Mouse (Mus musculus) heart, embryonic 11.5 days (tissue): Measurements from ENCODE around the gene Arhgef39. TPM values are rescaled to one million over a fixed set of nuclear protein-coding genes. Genes with fewer than 3 reads are reported as not detected.

Experiments used
- ATAC-seq: fragments of 200-750 bp; cut with Nextera tagmentation; replicated peaks from 2 replicates; pipeline ENCODE4 v1.8.0; 2017; ENCODE audit warnings: moderate library complexity; ENCODE audit not compliant: insufficient number of reproducible peaks, low FRiP score, low TSS enrichment
- H3K27ac ChIP-seq: fragments of 300-500 bp; sonication (generic); 2 replicates; pipeline ENCODE4 v1.5.1; 2014; ENCODE audit warnings: mild to moderate bottlenecking, low read depth, low read length
- H3K27me3 ChIP-seq: fragments of 300-500 bp; sonication (generic); 2 replicates; pipeline ENCODE4 v1.6.1; 2014; ENCODE audit warnings: mild to moderate bottlenecking, low read length, mixed read lengths; ENCODE audit not compliant: control insufficient read depth, insufficient read depth
- H3K36me3 ChIP-seq: fragments of 300-500 bp; sonication (generic); 2 replicates; pipeline ENCODE4 v1.6.1; 2014; ENCODE audit warnings: mild to moderate bottlenecking, low read length, moderate library complexity, mixed read lengths; ENCODE audit not compliant: control insufficient read depth, insufficient read depth
- H3K4me1 ChIP-seq: fragments of 300-500 bp; sonication (generic); 2 replicates; pipeline ENCODE4 v1.6.1; 2014; ENCODE audit warnings: low read length; ENCODE audit not compliant: control insufficient read depth, insufficient read depth
- H3K4me2 ChIP-seq: fragments of 300-500 bp; sonication (generic); 2 replicates; pipeline ENCODE4 v1.6.1; 2014; ENCODE audit warnings: mild to moderate bottlenecking, moderate library complexity
- H3K4me3 ChIP-seq: fragments of 300-500 bp; sonication (generic); 2 replicates; pipeline ENCODE4 v1.5.1; 2014; ENCODE audit warnings: low read depth, low read length
- H3K9ac ChIP-seq: fragments of 300-500 bp; sonication (generic); 2 replicates; pipeline ENCODE4 v1.6.1; 2014; ENCODE audit warnings: mild to moderate bottlenecking, low read depth, low read length, moderate library complexity
- H3K9me3 ChIP-seq: fragments of 300-500 bp; sonication (generic); replicated peaks from 2 replicates; pipeline ENCODE4 v1.6.1; 2016; ENCODE audit warnings: low read length; ENCODE audit not compliant: control insufficient read depth
- WGBS: fragments of 180-500 bp; shearing (Covaris S2); extraction: QIAGEN DNeasy Blood & Tissue Kit; methylation state at CpG from one replicate; pipeline ENCODE4 v1.1.7; 2014; ENCODE audit not compliant: insufficient replicate concordance; 5-methylcytosine and 5-hydroxymethylcytosine counted together
- polyA plus RNA-seq: library from polyadenylated mRNA; unstranded; fragments of >200 nt; fragmentation: Nextera tagmentation; extraction: Ambion mirVana; gene quantifications from 2 replicates; pipeline ENCODE4 v1.2.1, GENCODE M21; 2014

Arhgef39 gene
- polyA plus RNA-seq, 1 experiment from 2014 or later, result 34.2 TPM

- no peaks in the 10 kb centered on the region for H3K36me3 ChIP-seq
- no peaks in the 10 kb centered on the region for H3K9me3 ChIP-seq
- H3K27ac ChIP-seq, result no peak overlapping the region
- no peaks in the 10 kb centered on the region for H3K27me3 ChIP-seq
- no peak overlapping the region for H3K4me2 ChIP-seq
- 67% methylated on average over 4 of the region's 4 CpGs for WGBS
- peaks cover 11% of the 10 kb centered on the region for H3K4me1 ChIP-seq
- H3K9ac ChIP-seq, result no peak overlapping the region
- no peak for ATAC-seq
- no peak overlapping the region for H3K4me3 ChIP-seq
Observed at GRCm38 (mm10) chr4:43504269-43504668, 4.8 kb upstream of the Arhgef39 start.

GRCm38 (mm10) chr4:43503506-43503905, 4.0 kb upstream of the Arhgef39 start:
- 75% methylated on average over 6 of the region's 6 CpGs for WGBS
- Histone ChIP-seq H3K9me3 (no peaks in the 10 kb centered on the region), H3K27ac (no peak overlapping the region), H3K4me3 (no peak overlapping the region), H3K9ac (no peak overlapping the region), H3K36me3 (no peaks in the 10 kb centered on the region), H3K4me2 (no peak overlapping the region), H3K27me3 (no peaks in the 10 kb centered on the region), H3K4me1 (peaks cover 11% of the 10 kb centered on the region)
- no peak for ATAC-seq

- H3K4me3 ChIP-seq, result no peak overlapping the region
- peaks cover 15% of the 10 kb centered on the region for H3K4me1 ChIP-seq
- no peak overlapping the region for H3K9ac ChIP-seq
- no peak for ATAC-seq
- WGBS, result 58% methylated on average over 2 of the region's 2 CpGs
- H3K36me3 ChIP-seq, result no peaks in the 10 kb centered on the region
- H3K27ac ChIP-seq, result no peak overlapping the region
- no peaks in the 10 kb centered on the region for H3K9me3 ChIP-seq
- no peaks in the 10 kb centered on the region for H3K27me3 ChIP-seq
- no peak overlapping the region for H3K4me2 ChIP-seq
Observed at GRCm38 (mm10) chr4:43503041-43503440, 3.5 kb upstream of the Arhgef39 start.

GRCm38 (mm10) chr4:43498983-43499382, 512 bp downstream of the Arhgef39 start:
- ATAC-seq, result peak; percentile 55
- Histone ChIP-seq H3K27ac (0 out of 2 replicates have a peak overlapping the region, but pooled peaks have one; percentile 51), H3K27me3 (no peaks in the 10 kb centered on the region), H3K4me2 (peak overlapping the region; percentile 73), H3K9me3 (no peaks in the 10 kb centered on the region), H3K4me1 (peaks cover 34% of the 10 kb centered on the region), H3K9ac (peak overlapping the region; percentile 75), H3K36me3 (0 out of 2 replicates have a peak, but pooled peaks cover 2% of the 10 kb centered on the region), H3K4me3 (peak overlapping the region; percentile 57)
- WGBS, result 11% methylated on average over 8 of the region's 8 CpGs

- ATAC-seq, result no peak
- Histone ChIP-seq H3K27me3 (no peaks in the 10 kb centered on the region), H3K27ac (no peak overlapping the region; the same call in 1 of the 2 replicates), H3K4me3 (peak overlapping the region; percentile 57), H3K36me3 (0 out of 2 replicates have a peak, but pooled peaks cover 2% of the 10 kb centered on the region), H3K4me1 (peaks cover 36% of the 10 kb centered on the region), H3K4me2 (peak overlapping the region; percentile 73), H3K9me3 (no peaks in the 10 kb centered on the region), H3K9ac (peak overlapping the region; percentile 75)
- 61% methylated on average over 4 of the region's 4 CpGs for whole genome bisulfite sequencing
Observed at GRCm38 (mm10) chr4:43497946-43498345, 1.5 kb downstream of the Arhgef39 start.

- Histone ChIP-seq H3K36me3 (0 out of 2 replicates have a peak, but pooled peaks cover 2% of the 10 kb centered on the region), H3K27me3 (no peaks in the 10 kb centered on the region), H3K9me3 (no peaks in the 10 kb centered on the region), H3K4me1 (peaks cover 36% of the 10 kb centered on the region), H3K9ac (no peak overlapping the region; the same call in 1 of the 2 replicates), H3K4me3 (no peak overlapping the region), H3K4me2 (no peak overlapping the region; the same call in 1 of the 2 replicates), H3K27ac (no peak overlapping the region)
- 91% methylated on average over 8 of the region's 8 CpGs for WGBS
- no peak for ATAC-seq
Observed at GRCm38 (mm10) chr4:43497405-43497804, 2.1 kb downstream of the Arhgef39 start.

GRCm38 (mm10) chr4:43496587-43496986, 2.9 kb downstream of the Arhgef39 start:
- Histone ChIP-seq H3K27me3 (no peaks in the 10 kb centered on the region), H3K9ac (no peak overlapping the region; the same call in 1 of the 2 replicates), H3K36me3 (0 out of 2 replicates have a peak, but pooled peaks cover 2% of the 10 kb centered on the region), H3K4me3 (no peak overlapping the region), H3K9me3 (no peaks in the 10 kb centered on the region), H3K27ac (no peak overlapping the region), H3K4me1 (peaks cover 36% of the 10 kb centered on the region), H3K4me2 (no peak overlapping the region)
- no peak for ATAC-seq
- 44% methylated on average over 6 of the region's 6 CpGs for WGBS

GRCm38 (mm10) chr4:43493846-43494240, 5.7 kb downstream of the Arhgef39 start:
- Histone ChIP-seq H3K4me3 (peak overlapping the region; percentile 76), H3K27me3 (no peaks in the 10 kb centered on the region), H3K27ac (peak overlapping the region; percentile 75), H3K4me2 (peak overlapping the region; percentile 88), H3K36me3 (0 out of 2 replicates have a peak, but pooled peaks cover 2% of the 10 kb centered on the region), H3K4me1 (peaks cover 35% of the 10 kb centered on the region), H3K9me3 (no peaks in the 10 kb centered on the region), H3K9ac (peak overlapping the region; percentile 91)
- under 1% methylated on average over 9 of the region's 9 CpGs for WGBS
- ATAC-seq, result no peak
